Mouse (Mus musculus): ENCODE measurements at regions not wholly inside any gene's neighbourhood (a gene's known extent, or its start where the extent isn't known, plus 50 kb on each side); places are given as distances from the start of the nearest gene placed in this dataset.

DNA sequence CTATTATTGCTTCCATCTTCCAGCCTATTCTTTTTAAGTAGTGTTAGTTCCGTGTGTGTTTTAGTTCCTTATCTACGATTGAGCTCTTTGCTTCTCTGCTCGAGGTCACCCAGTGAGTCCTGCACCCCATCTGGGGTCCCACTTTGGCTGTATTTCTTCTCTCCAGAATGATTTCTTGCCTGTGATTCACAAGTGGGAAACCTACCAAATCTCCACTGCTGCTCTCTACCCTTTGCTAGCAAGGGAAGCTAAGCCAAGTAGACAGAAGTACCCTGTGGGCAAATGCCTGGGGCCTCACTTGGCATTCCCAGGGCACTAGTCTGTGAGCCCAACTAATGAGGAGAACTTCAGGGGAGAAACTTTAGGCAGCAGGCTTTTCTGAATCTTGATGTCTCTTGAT, 142.5 kb upstream of the Slc30a5 start:
- TF ChIP-seq CTCF (IDR thresholded peaks at IDR 0.05; ENCODE audit: control insufficient read depth, insufficient read depth, low read length) (no peak), POLR2A (IDR thresholded peaks at IDR 0.05; ENCODE audit: borderline replicate concordance, control insufficient read depth, low read depth, low read length) (no peak)
